Mouse (Mus musculus) small intestine, adult 2 months (tissue): ENCODE results near the gene Phtf2. TPM values are rescaled to one million over a fixed set of nuclear protein-coding genes. Genes with fewer than 3 reads are reported as not detected.

Experiments
- H3K27ac ChIP-seq: fragments of 200-500 bp; 2 replicates; pipeline ENCODE4 v1.5.1; 2012; ENCODE audit warnings: low read depth, low read length, control low read depth, inconsistent platforms; ENCODE audit not compliant: insufficient read depth
- H3K27me3 ChIP-seq: fragments of 200-500 bp; 2 replicates; pipeline ENCODE4 v1.6.1; 2012; ENCODE audit warnings: mild to moderate bottlenecking, moderate library complexity, low read length, inconsistent platforms; ENCODE audit not compliant: control insufficient read depth, insufficient read depth
- H3K36me3 ChIP-seq: fragments of 200-500 bp; 2 replicates; pipeline ENCODE4 v1.6.1; 2012; ENCODE audit warnings: mild to moderate bottlenecking, low read length, control low read depth, inconsistent platforms; ENCODE audit not compliant: control insufficient read depth, insufficient read depth
- H3K4me1 ChIP-seq: fragments of 200-500 bp; 2 replicates; pipeline ENCODE4 v1.6.1; 2012; ENCODE audit warnings: low read length, inconsistent platforms, mixed read lengths; ENCODE audit not compliant: control insufficient read depth, insufficient read depth, insufficient read length
- H3K4me3 ChIP-seq: fragments of 200-500 bp; 2 replicates; pipeline ENCODE4 v1.5.1; 2012; ENCODE audit warnings: low read depth, mild to moderate bottlenecking, control low read depth, inconsistent platforms, low read length, moderate library complexity
- CTCF ChIP-seq: fragments of 200-500 bp; IDR thresholded peaks from 2 replicates; pipeline ENCODE4 v1.5.1; 2012; ENCODE audit warnings: low read depth, mild to moderate bottlenecking, control low read depth, inconsistent platforms, low read length, moderate library complexity, mixed read lengths; ENCODE audit not compliant: insufficient replicate concordance, insufficient read length; ENCODE audit errors: extremely low read depth
- POLR2A ChIP-seq: fragments of 200-500 bp; IDR thresholded peaks from 2 replicates; pipeline ENCODE4 v1.6.1; 2012; ENCODE audit warnings: low read depth, mild to moderate bottlenecking, control low read depth, inconsistent platforms, low read length, moderate library complexity
- WGBS: fragments of 180-500 bp; shearing (Covaris S2); methylation state at CpG from one replicate; pipeline ENCODE4 v1.1.7; 2018; 5-methylcytosine and 5-hydroxymethylcytosine counted together
- polyA plus RNA-seq: library from polyadenylated mRNA; depleted of rRNA; stranded (reverse); fragments of >200 nt; gene quantifications from 2 replicates; pipeline ENCODE4 v1.2.3, GENCODE M21; 2012

The Phtf2 gene
- polyA plus RNA-seq, 1 experiment = 0.27 TPM

DNA sequence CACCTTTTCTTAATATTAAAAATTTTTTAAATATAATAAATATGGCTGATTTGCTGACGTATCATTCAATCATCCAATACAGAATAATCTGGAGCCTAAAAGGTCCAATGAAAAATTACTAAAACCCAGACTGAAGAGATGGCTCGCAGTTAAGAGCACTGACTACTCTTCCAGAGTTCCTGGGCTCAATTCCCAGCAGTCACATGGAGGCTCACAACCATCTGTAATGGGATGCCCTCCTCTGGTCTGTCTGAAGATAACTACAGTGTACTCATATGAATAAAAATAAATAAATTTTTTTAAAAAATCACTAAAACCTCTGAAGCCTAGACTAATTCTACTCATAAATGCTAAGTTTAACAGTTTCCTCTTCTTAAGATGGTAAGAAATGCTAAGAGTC is 20.0 kb downstream of the Phtf2 start:
- no peak for TF ChIP-seq POLR2A
- TF ChIP-seq CTCF = no peak
- no peak overlapping the region for H3K4me3 ChIP-seq
- WGBS = 91% methylated on average over 2 of the region's 2 CpGs

DNA sequence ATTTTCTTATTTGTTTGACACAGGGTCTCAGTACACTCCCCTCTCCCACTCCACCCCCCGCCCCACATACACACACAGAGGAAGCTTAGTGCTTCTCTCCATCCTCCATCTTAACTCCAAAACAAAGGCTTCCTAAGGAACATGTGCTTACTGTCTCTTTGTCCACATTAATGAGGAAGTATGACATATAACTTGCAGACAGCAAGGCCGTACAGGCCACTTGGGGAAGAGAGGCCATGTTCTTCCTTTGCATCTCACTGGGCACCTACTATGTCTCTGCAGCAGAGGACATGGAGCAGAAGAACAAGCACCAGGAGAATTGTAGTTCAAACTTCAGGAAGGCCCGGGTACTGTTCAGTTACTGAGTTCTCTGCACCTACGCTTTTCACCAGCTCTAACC is 21.4 kb downstream of the Phtf2 start:
- no peak overlapping the region for H3K4me3 ChIP-seq
- TF ChIP-seq CTCF (no peak), POLR2A (no peak)
- no peaks in the 10 kb centered on the region for H3K4me1 ChIP-seq
- no peaks in the 10 kb centered on the region for H3K27me3 ChIP-seq
- no peaks in the 10 kb centered on the region for H3K36me3 ChIP-seq
- WGBS = 87% methylated on average over 4 of the region's 4 CpGs
- H3K27ac ChIP-seq = no peak overlapping the region

More for the DNA sequence above, 20.0 kb downstream of the Phtf2 start:
- no peaks in the 10 kb centered on the region for H3K4me1 ChIP-seq
- no peak overlapping the region for H3K27ac ChIP-seq
- H3K27me3 ChIP-seq = no peaks in the 10 kb centered on the region
- no peaks in the 10 kb centered on the region for H3K36me3 ChIP-seq

DNA sequence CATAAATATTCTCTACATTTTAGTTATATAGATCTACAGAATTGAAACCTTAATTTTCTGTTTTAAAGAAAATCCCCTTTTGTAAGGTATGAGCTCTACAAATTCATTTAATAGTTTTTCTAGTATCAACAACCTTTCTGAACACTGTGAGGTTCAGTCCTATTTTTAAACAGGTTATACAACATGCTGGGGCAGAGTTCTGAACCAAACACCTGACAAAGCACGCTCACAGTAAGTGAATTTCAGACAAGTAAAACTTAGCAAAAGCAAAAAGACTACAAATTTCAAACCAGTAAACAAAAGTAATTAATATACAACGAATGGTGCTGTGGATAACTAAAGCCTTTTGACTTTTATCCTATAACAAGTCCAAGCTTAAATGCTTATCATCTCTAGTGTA is 23.5 kb downstream of the Phtf2 start:
- no peaks in the 10 kb centered on the region for H3K36me3 ChIP-seq
- no peaks in the 10 kb centered on the region for H3K4me1 ChIP-seq
- no peak overlapping the region for H3K27ac ChIP-seq
- WGBS = 50% methylated on average over 2 of the region's 2 CpGs
- H3K27me3 ChIP-seq = no peaks in the 10 kb centered on the region
- H3K4me3 ChIP-seq = no peak overlapping the region
- TF ChIP-seq CTCF = no peak
- TF ChIP-seq POLR2A = no peak

DNA sequence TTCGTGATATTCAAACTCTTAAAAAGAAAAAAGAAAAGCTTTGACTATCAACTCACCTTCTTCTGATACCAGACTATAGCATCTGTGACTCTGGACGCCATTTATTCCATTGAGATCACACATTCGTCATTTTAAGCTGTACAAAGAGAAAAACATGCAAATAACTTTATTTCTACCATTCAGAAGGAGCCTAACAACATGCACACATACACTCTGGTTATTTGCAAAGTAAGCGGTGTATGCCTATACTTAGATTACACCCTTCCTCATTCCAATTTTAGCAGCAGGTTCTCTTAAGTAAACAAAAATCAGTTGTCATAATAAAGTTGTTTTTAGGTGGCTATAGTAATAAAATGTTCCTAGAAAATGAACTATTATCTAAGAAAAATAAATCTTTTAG is 26.9 kb downstream of the Phtf2 start:
- no peak for TF ChIP-seq POLR2A
- TF ChIP-seq CTCF = no peak
- no peaks in the 10 kb centered on the region for H3K27me3 ChIP-seq
- no peak overlapping the region for H3K4me3 ChIP-seq
- WGBS = 77% methylated on average over 4 of the region's 4 CpGs
- H3K27ac ChIP-seq = no peak overlapping the region
- H3K36me3 ChIP-seq = no peaks in the 10 kb centered on the region
- H3K4me1 ChIP-seq = no peaks in the 10 kb centered on the region

DNA sequence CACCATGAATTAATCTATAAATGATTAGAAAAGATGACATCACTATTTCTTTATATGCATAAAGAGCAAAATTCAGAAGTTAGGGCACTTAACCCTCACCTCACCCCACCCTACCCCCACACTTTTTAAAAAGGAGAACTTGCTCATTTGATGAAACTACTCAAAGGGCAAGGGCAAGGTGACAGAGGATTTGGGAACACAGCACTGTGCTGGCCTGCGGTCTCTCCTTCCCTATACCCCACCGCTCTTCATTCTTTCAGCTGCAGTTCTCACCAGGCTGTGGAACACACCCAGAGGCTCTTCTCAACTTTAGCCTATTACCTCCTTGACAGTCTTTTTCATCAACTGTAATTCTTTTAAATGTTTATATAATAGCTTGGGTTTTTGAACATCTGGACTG is 34.9 kb downstream of the Phtf2 start:
- H3K27ac ChIP-seq = no peak overlapping the region
- H3K4me1 ChIP-seq = no peaks in the 10 kb centered on the region
- TF ChIP-seq CTCF = no peak
- no peak for TF ChIP-seq POLR2A
- WGBS = 92% methylated on average over 2 of the region's 2 CpGs
- no peaks in the 10 kb centered on the region for H3K36me3 ChIP-seq
- no peak overlapping the region for H3K4me3 ChIP-seq
- no peaks in the 10 kb centered on the region for H3K27me3 ChIP-seq

DNA sequence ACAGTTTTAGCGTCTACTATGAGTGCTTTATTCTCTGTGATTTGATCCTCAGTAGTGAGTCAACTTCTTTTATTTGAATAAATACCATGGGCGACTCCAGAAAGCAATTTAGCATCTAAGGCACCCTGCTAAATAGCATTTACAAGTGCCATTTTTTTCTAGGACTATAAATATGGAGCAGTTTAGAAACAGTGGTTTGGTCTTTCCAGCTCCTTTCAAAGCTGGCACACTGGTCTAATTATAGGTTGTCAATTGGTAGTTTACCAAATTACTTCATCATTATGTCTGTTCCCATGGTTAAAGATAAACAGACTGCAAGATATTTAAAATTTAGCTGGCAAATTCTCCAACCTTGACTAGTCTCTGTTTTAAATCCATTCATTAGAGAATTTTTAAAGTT is 38.1 kb downstream of the Phtf2 start:
- WGBS = 77% methylated on average over 2 of the region's 2 CpGs
- Histone ChIP-seq H3K36me3 (no peaks in the 10 kb centered on the region), H3K4me1 (no peaks in the 10 kb centered on the region), H3K27ac (no peak overlapping the region), H3K4me3 (no peak overlapping the region), H3K27me3 (no peaks in the 10 kb centered on the region)
- no peak for TF ChIP-seq POLR2A
- TF ChIP-seq CTCF = no peak

DNA sequence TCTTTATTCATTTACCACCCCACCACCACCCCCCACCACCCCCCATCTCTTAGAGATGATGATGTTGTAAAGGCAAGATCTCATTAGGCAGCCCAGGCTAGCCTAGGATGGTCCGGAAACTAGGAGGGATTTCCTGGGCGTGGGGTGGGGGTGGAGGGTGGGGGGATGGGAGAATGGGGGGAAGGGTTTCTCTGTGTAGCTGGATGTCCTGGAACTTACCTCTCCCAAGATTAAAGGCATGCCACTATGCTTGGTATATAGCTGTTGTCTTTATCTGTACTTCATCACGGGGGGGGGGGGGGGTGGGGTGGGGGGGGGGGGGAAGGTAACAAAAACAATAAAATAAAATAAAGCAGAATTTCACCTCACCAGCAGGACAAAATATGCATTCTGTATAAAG is 38.5 kb downstream of the Phtf2 start:
- TF ChIP-seq POLR2A = no peak
- TF ChIP-seq CTCF = no peak
- 88% methylated on average over 2 of the region's 3 CpGs for WGBS

DNA sequence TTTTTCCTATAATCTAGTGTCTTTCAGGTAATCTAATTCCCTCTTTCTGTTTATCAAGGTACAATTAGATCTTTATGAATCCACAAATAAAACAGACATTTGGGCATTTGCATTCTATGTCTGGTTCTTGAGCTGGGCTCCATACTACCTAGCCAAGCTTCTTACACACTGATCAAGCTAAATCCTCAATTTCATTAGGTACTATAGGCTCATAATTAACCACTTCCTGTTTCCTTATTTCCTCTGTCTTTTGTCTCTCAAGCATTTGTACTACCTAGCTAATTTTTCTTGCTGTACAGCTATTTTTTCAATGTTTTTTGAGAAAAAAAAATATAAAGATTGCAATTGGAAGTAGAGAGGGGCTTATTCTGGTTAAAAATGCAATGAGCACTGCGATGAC is 44.8 kb downstream of the Phtf2 start:
- no peak overlapping the region for H3K27ac ChIP-seq
- H3K4me1 ChIP-seq = no peaks in the 10 kb centered on the region
- no peaks in the 10 kb centered on the region for H3K27me3 ChIP-seq
- no peak overlapping the region for H3K4me3 ChIP-seq
- TF ChIP-seq CTCF (no peak), POLR2A (no peak)
- H3K36me3 ChIP-seq = no peaks in the 10 kb centered on the region
- 95% methylated on average over 1 of the region's 1 CpGs for WGBS

More for the DNA sequence above, 38.5 kb downstream of the Phtf2 start:
- no peaks in the 10 kb centered on the region for H3K4me1 ChIP-seq
- no peak overlapping the region for H3K4me3 ChIP-seq
- no peaks in the 10 kb centered on the region for H3K36me3 ChIP-seq
- H3K27me3 ChIP-seq = no peaks in the 10 kb centered on the region
- no peak overlapping the region for H3K27ac ChIP-seq
